Mouse (Mus musculus) kidney, embryonic 15.5 days (tissue): Measurements from ENCODE around the gene Slc38a4. TPM values are rescaled to one million over a fixed set of nuclear protein-coding genes. Genes with fewer than 3 reads are reported as not detected.

ENCODE experiments used
- ATAC-seq: fragments of 200-750 bp; cut with Nextera tagmentation; replicated peaks from 2 replicates; pipeline ENCODE4 v1.8.0; 2017; ENCODE audit warnings: moderate TSS enrichment; ENCODE audit not compliant: low FRiP score
- H3K27ac ChIP-seq: fragments of 300-500 bp; sonication (generic); 2 replicates; pipeline ENCODE4 v1.5.1; 2015; ENCODE audit warnings: mild to moderate bottlenecking, inconsistent platforms
- H3K27me3 ChIP-seq: fragments of 300-500 bp; sonication (generic); 2 replicates; pipeline ENCODE4 v1.6.1; 2015; ENCODE audit warnings: inconsistent platforms
- H3K36me3 ChIP-seq: fragments of 300-500 bp; sonication (generic); 2 replicates; pipeline ENCODE4 v1.6.1; 2015; ENCODE audit warnings: inconsistent platforms
- H3K4me1 ChIP-seq: fragments of 300-500 bp; sonication (generic); 2 replicates; pipeline ENCODE4 v1.6.1; 2015; ENCODE audit warnings: inconsistent platforms
- H3K4me2 ChIP-seq: fragments of 300-500 bp; sonication (generic); 2 replicates; pipeline ENCODE4 v1.6.1; 2015; ENCODE audit warnings: moderate library complexity, mild to moderate bottlenecking, inconsistent platforms
- H3K4me3 ChIP-seq: fragments of 300-500 bp; sonication (generic); replicated peaks from 2 replicates; pipeline ENCODE4 v1.5.1; 2015; ENCODE audit warnings: mild to moderate bottlenecking, inconsistent platforms
- H3K9ac ChIP-seq: fragments of 300-500 bp; sonication (generic); 2 replicates; pipeline ENCODE4 v1.6.1; 2015; ENCODE audit warnings: mild to moderate bottlenecking, inconsistent platforms
- H3K9me3 ChIP-seq: fragments of 300-500 bp; sonication (generic); replicated peaks from 2 replicates; pipeline ENCODE4 v1.6.1; 2016; ENCODE audit warnings: inconsistent platforms
- WGBS: fragments of 180-500 bp; shearing (Covaris S2); methylation state at CpG from one replicate; pipeline ENCODE4 v1.1.7; 2015; ENCODE audit warnings: mixed read lengths; 5-methylcytosine and 5-hydroxymethylcytosine counted together
- polyA plus RNA-seq: library from polyadenylated mRNA; unstranded; fragments of >200 nt; fragmentation: Nextera tagmentation; extraction: Ambion mirVana; gene quantifications from 2 replicates; pipeline ENCODE4 v1.2.1, GENCODE M21; 2015

The Slc38a4 gene
- polyA plus RNA-seq, 1 experiment from 2014 or later, result 76.0 TPM

DNA sequence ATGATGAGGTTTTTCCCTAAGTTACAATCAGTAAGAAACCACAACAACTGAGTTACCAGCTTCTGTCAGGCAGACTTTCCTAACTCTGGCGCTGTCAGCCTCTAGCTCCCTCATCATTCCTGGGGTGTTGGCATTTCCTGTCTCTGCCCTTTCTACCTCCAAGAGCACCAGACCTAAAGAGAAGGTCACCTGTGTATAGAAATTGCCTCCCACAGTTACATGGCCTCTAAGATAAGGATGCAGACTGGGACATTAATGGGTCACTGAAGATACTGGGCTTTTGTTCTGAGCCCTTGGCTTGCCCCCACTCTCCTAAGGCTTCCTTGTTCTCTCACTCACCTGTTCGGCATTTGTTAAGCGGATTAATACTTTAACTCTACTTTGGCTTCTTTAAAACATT is 99.1 kb downstream of the Slc38a4 start:
- no peak overlapping the region for H3K4me2 ChIP-seq
- no peak overlapping the region for H3K9ac ChIP-seq
- H3K27ac ChIP-seq, result no peak overlapping the region
- H3K4me1 ChIP-seq, result peaks cover 4% of the 10 kb centered on the region; the same call in 1 of the 2 replicates
- no peaks in the 10 kb centered on the region for H3K36me3 ChIP-seq
- no peaks in the 10 kb centered on the region for H3K27me3 ChIP-seq
- 79% methylated on average over 3 of the region's 3 CpGs for WGBS
- no peaks in the 10 kb centered on the region for H3K9me3 ChIP-seq
- H3K4me3 ChIP-seq, result no peak overlapping the region
- ATAC-seq, result no peak

DNA sequence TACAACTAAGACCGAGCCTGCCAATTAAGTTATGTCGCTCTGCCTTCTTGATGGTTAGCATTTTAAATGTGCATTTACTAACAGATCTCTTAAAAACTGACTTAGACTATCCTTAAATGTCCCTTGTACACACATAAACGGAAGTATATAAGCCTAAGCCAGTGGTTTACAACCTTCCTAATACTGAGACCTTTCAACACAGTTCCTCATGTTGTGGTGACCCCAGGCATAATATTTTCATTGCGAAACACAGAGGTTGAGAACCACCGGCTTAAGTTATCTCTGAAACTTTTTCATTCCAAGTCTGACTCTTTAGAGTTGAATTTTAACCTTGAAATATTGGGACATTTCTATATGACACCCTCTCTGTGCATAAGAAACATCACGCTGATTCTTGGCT is 101.4 kb downstream of the Slc38a4 start:
- Histone ChIP-seq H3K9ac (no peak overlapping the region), H3K9me3 (no peaks in the 10 kb centered on the region), H3K4me2 (no peak overlapping the region), H3K4me3 (no peak overlapping the region), H3K36me3 (no peaks in the 10 kb centered on the region), H3K4me1 (peaks cover 4% of the 10 kb centered on the region; the same call in 1 of the 2 replicates), H3K27me3 (no peaks in the 10 kb centered on the region), H3K27ac (no peak overlapping the region)
- ATAC-seq, result no peak
- WGBS, result 91% methylated on average over 6 of the region's 6 CpGs

DNA sequence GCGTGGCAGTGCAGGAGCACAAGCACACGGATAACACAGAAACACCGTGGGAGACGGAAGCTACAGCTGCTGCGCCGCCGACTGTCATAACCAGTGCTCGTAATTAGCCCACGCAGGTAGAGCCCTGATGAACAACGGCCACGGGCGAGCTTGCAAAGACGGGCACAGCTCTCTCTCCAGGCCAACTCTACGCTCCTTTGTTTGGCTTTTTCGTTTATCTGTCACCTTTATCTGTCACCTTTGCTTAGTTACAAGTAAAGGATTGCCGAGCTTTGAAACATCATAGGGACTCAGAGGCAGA is 101.9 kb downstream of the Slc38a4 start:
- WGBS, result 55% methylated on average over 16 of the region's 16 CpGs
- H3K4me2 ChIP-seq, result peak overlapping the region; percentile 64
- peak overlapping the region; percentile 35 for H3K4me3 ChIP-seq
- no peaks in the 10 kb centered on the region for H3K36me3 ChIP-seq
- H3K27ac ChIP-seq, result no peak overlapping the region
- no peaks in the 10 kb centered on the region for H3K9me3 ChIP-seq
- H3K4me1 ChIP-seq, result peaks cover 4% of the 10 kb centered on the region; the same call in 1 of the 2 replicates
- ATAC-seq, result no peak
- no peaks in the 10 kb centered on the region for H3K27me3 ChIP-seq
- no peak overlapping the region for H3K9ac ChIP-seq

DNA sequence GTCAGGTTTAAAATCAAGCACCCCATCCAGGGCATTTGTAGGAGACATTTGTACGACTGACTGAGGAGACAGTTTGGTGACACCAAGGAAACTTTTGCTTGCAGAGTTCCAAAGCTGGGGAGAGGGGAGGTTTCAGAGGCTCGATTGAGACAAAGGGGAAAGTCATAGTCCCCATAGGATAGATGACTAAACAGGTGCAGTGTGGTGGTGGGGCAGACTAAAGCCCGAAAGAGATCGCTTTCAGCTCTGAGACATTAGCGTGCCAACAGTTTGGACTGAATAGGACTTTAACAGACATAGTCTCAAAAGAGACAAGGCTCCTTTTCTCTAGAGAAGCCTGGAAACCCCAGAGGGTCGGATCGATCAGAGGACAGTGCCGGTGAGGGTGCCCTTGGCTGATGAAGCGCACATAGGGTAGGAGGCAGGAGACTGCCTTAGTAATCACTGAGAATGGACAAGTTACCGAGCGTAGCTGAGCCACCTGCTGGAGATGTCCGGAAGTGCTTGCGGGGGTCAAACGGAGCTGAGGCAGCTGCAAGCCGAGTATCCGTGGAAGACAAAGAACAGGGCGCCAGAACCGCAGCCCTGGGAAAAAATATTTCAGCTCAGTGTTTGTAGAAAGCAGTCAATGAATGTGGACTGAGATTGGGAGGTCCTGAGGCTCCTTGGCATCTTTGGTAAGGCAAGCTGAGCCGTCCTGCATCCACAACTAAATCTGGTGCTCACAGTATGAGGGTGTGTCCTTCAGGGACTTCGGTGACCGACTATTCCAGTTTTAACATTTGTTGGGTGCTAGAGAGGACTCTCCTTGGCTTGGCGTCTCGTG is 102.4 kb downstream of the Slc38a4 start:
- H3K36me3 ChIP-seq, result no peaks in the 10 kb centered on the region
- no peaks in the 10 kb centered on the region for H3K27me3 ChIP-seq
- no peak overlapping the region for H3K27ac ChIP-seq
- peak; percentile 80 for ATAC-seq
- H3K9me3 ChIP-seq, result no peaks in the 10 kb centered on the region
- 28% methylated on average over 23 of the region's 23 CpGs for WGBS
- H3K4me2 ChIP-seq, result peak overlapping the region; percentile 64
- H3K4me3 ChIP-seq, result peak overlapping the region; percentile 35
- H3K9ac ChIP-seq, result no peak overlapping the region; the same call in 1 of the 2 replicates
- peaks cover 4% of the 10 kb centered on the region; the same call in 1 of the 2 replicates for H3K4me1 ChIP-seq

- Histone ChIP-seq H3K4me2 (no peak overlapping the region), H3K4me3 (no peak overlapping the region), H3K4me1 (peaks cover 4% of the 10 kb centered on the region; the same call in 1 of the 2 replicates), H3K27me3 (no peaks in the 10 kb centered on the region), H3K27ac (no peak overlapping the region), H3K9ac (no peak overlapping the region), H3K36me3 (no peaks in the 10 kb centered on the region), H3K9me3 (no peaks in the 10 kb centered on the region)
- ATAC-seq, result no peak
- WGBS, result 62% methylated on average over 8 of the region's 8 CpGs
Observed at GRCm38 (mm10) chr15:96952488-96952887, 103.3 kb downstream of the Slc38a4 start.

DNA sequence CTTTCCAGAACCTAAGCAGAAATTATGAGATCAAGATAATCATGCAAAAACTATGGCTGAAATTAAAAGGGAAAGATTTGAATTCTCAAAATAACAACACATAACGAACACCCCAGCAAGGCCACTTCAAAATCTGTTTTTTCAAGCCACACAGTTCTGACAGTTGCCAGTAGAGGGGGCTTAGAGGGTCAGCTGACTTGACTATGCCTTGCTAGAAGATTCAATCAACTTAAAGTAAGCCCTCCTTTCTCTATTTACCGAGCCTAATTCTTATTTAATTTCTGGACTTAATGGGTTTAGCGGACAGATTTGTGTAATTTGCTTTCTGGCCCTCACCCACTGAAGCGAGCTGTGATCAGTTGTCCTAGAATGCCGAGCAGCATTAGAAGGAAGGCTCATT is 104.0 kb downstream of the Slc38a4 start:
- H3K27me3 ChIP-seq, result no peaks in the 10 kb centered on the region
- H3K27ac ChIP-seq, result no peak overlapping the region
- ATAC-seq, result no peak
- 60% methylated on average over 5 of the region's 5 CpGs for WGBS
- peaks cover 4% of the 10 kb centered on the region; the same call in 1 of the 2 replicates for H3K4me1 ChIP-seq
- no peak overlapping the region for H3K9ac ChIP-seq
- no peaks in the 10 kb centered on the region for H3K9me3 ChIP-seq
- no peaks in the 10 kb centered on the region for H3K36me3 ChIP-seq
- no peak overlapping the region for H3K4me2 ChIP-seq
- no peak overlapping the region for H3K4me3 ChIP-seq

- Histone ChIP-seq H3K9ac (no peak overlapping the region), H3K4me3 (no peak overlapping the region), H3K4me2 (no peak overlapping the region), H3K27me3 (no peaks in the 10 kb centered on the region), H3K4me1 (no peaks in the 10 kb centered on the region), H3K27ac (no peak overlapping the region), H3K36me3 (no peaks in the 10 kb centered on the region), H3K9me3 (no peaks in the 10 kb centered on the region)
- 71% methylated on average over 6 of the region's 6 CpGs for WGBS
- 0 out of 2 replicates have a peak, but pooled peaks have one; percentile 43 for ATAC-seq
Observed at GRCm38 (mm10) chr15:96948471-96948870, 107.3 kb downstream of the Slc38a4 start.

Other genes with a start within 250 kb of the Slc38a4 start
- gene Pced1b, start 191.2 kb upstream of the Slc38a4 start, polyA plus RNA-seq, result 5.5 and 5.8 TPM in 2 replicates
- 11.9 TPM in 2 replicates for gene Amigo2, start 191.3 kb upstream of the Slc38a4 start, polyA plus RNA-seq